Mouse (Mus musculus) limb, embryonic 14.5 days (tissue): ENCODE measurements at regions not wholly inside any gene's neighbourhood (a gene's known extent, or its start where the extent isn't known, plus 50 kb on each side); places are given as distances from the start of the nearest gene placed in this dataset.

Source experiments
- ATAC-seq: fragments of 200-750 bp; cut with Nextera tagmentation; 2 replicates; pipeline ENCODE4 v1.8.0; 2017; ENCODE audit warnings: low read depth, moderate number of reproducible peaks, moderate TSS enrichment; ENCODE audit not compliant: low FRiP score
- DNase-seq: peaks from one replicate; pipeline ENCODE4 v3.0.0-alpha.2; 2015; ENCODE audit warnings: low spot score
- H3K27ac ChIP-seq: fragments of 300-500 bp; sonication (generic); replicated peaks from 2 replicates; pipeline ENCODE4 v1.5.1; 2014; ENCODE audit warnings: low read depth, mild to moderate bottlenecking, low read length, moderate library complexity, mixed read lengths
- H3K27me3 ChIP-seq: fragments of 300-500 bp; sonication (generic); 2 replicates; pipeline ENCODE4 v1.6.1; 2014; ENCODE audit warnings: low read length, mixed read lengths; ENCODE audit not compliant: control insufficient read depth, insufficient read depth
- H3K36me3 ChIP-seq: fragments of 300-500 bp; sonication (generic); 2 replicates; pipeline ENCODE4 v1.6.1; 2014; ENCODE audit warnings: mild to moderate bottlenecking, low read length, moderate library complexity, mixed read lengths; ENCODE audit not compliant: control insufficient read depth, insufficient read depth
- H3K4me1 ChIP-seq: fragments of 300-500 bp; sonication (generic); 2 replicates; pipeline ENCODE4 v1.6.1; 2014; ENCODE audit warnings: antibody characterized with exemption, low read length, mixed read lengths; ENCODE audit not compliant: control insufficient read depth, insufficient read depth
- H3K4me2 ChIP-seq: fragments of 300-500 bp; sonication (generic); replicated peaks from 2 replicates; pipeline ENCODE4 v1.6.1; 2014; ENCODE audit warnings: low read depth, mild to moderate bottlenecking, low read length, moderate library complexity; ENCODE audit not compliant: severe bottlenecking
- H3K4me3 ChIP-seq: fragments of 300-500 bp; sonication (generic); replicated peaks from 2 replicates; pipeline ENCODE4 v1.5.1; 2014; ENCODE audit warnings: low read length
- H3K9ac ChIP-seq: fragments of 300-500 bp; sonication (generic); 2 replicates; pipeline ENCODE4 v1.6.1; 2014; ENCODE audit warnings: mild to moderate bottlenecking, low read depth, low read length, moderate library complexity; ENCODE audit not compliant: severe bottlenecking
- H3K9me3 ChIP-seq: fragments of 300-500 bp; sonication (generic); 2 replicates; pipeline ENCODE4 v1.6.1; 2016; ENCODE audit warnings: low read length; ENCODE audit not compliant: control insufficient read depth
- POLR2A ChIP-seq: fragments of 200-500 bp; IDR thresholded peaks from 2 replicates; pipeline ENCODE4 v1.8.0; 2012; ENCODE audit warnings: inconsistent platforms, mild to moderate bottlenecking, moderate library complexity, borderline replicate concordance; ENCODE audit not compliant: insufficient read depth, insufficient read length; ENCODE audit errors: extremely low read depth
- WGBS: fragments of 180-500 bp; shearing (Covaris S2); extraction: QIAGEN DNeasy Blood & Tissue Kit; methylation state at CpG from one replicate; pipeline ENCODE4 v1.1.7; 2014; 5-methylcytosine and 5-hydroxymethylcytosine counted together

DNA sequence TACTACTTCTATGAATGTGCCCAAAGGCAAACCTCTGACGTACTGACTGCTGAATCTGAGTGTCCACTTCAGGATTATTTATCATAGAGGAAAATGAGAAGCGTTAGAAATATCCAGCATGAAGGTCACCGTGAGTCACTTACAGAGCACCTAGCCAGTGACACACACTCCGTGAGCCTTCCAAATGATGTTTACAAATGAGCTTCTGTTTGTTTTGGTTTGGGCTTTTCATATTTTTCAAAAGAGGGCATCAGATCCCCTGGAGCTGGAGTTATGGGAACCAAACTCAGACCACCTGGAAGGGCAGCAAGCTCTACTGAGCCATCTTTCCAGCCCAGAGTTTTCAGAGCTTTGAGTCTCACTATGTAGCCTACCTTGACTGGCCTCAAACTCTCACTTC, 57.8 kb upstream of the Pias1 start:
- no peaks in the 10 kb centered on the region for H3K27me3 ChIP-seq
- H3K4me3 ChIP-seq: no peak overlapping the region
- no peak for DNase-seq
- 89% methylated on average over 4 of the region's 4 CpGs for WGBS
- no peaks in the 10 kb centered on the region for H3K4me1 ChIP-seq
- H3K4me2 ChIP-seq: no peak overlapping the region
- no peaks in the 10 kb centered on the region for H3K9me3 ChIP-seq
- no peak for TF ChIP-seq POLR2A
- no peaks in the 10 kb centered on the region for H3K36me3 ChIP-seq
- H3K9ac ChIP-seq: no peak overlapping the region
- H3K27ac ChIP-seq: no peak overlapping the region
- ATAC-seq: no peak

DNA sequence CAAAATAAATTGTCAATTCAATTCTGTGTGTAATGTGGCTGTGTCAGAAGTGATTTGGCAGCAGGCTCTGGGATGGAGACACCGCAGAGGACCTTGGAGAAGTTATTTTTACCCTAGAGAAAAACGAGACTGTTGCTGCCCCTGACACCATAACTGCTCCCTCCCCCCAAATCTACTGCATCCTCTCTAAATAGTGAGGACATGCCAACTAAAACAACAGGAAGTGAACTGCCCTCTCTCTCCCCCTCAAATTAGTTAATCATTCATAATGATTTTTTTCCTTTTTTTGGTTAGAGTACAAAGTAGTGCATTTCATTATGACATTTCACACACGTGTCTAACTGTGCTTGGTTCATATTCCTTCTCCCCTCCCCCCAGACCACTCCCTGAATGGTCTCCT, 55.6 kb upstream of the Pias1 start:
- DNase-seq: no peak
- Histone ChIP-seq H3K27me3 (no peaks in the 10 kb centered on the region), H3K4me1 (no peaks in the 10 kb centered on the region), H3K27ac (no peak overlapping the region), H3K4me2 (no peak overlapping the region), H3K36me3 (no peaks in the 10 kb centered on the region), H3K9me3 (no peaks in the 10 kb centered on the region), H3K9ac (no peak overlapping the region), H3K4me3 (no peak overlapping the region)
- 46% methylated on average over 3 of the region's 3 CpGs for WGBS
- TF ChIP-seq POLR2A: no peak
- no peak for ATAC-seq

DNA sequence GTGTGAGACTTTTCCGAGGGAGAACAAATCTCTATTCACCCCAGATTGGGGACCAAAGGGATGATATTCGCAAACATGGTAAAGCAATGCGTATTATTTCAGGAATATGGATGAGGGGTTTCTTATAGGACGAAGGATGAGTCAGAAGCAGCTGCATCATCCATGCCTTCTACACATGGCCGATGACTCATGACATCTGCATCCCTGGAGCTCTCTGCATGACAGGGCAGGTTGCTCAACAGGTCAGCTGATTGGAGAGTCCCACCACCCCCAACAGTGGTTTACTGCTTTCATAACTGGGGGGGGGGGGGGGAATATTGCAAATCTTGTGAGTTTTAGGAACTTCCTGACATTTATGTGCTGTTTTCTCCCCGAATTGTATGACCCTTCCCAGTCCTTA, 50.3 kb upstream of the Pias1 start:
- Histone ChIP-seq H3K27ac (no peak overlapping the region), H3K4me2 (no peak overlapping the region), H3K4me3 (no peak overlapping the region), H3K9ac (no peak overlapping the region), H3K27me3 (no peaks in the 10 kb centered on the region), H3K36me3 (no peaks in the 10 kb centered on the region), H3K9me3 (no peaks in the 10 kb centered on the region), H3K4me1 (no peaks in the 10 kb centered on the region)
- ATAC-seq (no peak), DNase-seq (no peak)
- WGBS: 87% methylated on average over 6 of the region's 6 CpGs
- no peak for TF ChIP-seq POLR2A
